Comparison of ENCODE assay signal across 18 mouse cellular contexts in the genomic region with DNA sequence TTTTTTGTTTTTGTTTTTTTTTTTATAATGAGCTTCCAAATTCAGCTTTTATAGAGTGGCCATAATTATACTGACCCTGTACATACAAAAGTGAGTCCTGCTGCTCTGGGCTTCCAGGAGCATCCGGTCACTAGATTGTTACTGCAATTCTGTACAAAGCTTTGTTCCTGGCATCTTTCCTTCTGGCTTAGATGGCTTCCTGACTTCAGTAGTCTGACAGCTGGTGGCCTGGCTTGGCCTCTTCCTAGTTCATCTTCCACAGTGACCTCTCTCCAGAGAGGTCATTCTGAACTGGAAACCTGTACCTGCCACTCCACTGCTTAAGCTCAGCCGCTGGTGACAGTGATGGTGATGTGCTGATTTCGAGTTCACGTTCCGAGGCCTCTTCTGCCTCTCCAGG. TPM values are rescaled to one million over a fixed set of nuclear protein-coding genes. Genes with fewer than 3 reads are reported as not detected.
DNase-seq lines count a peak whose midpoint lies in the region; ATAC-seq and TF ChIP-seq lines count a peak whose summit lies in the region.
"Had no signal": no experiment of that assay in that cellular context is flagged by ENCODE, and none has a peak within 500 bp of the region (broad histone marks: within the 10 kb centered on the region; RNA-seq: fewer than 3 reads in every experiment).

No protein-coding gene starts in this region.

- H3K4me1 ChIP-seq in kidney, adult 2 months (ENCODE audit: control insufficient read depth, insufficient read depth, low read length) = no peaks in the 10 kb centered on the region
- peaks cover 13% of the 10 kb centered on the region for H3K4me1 ChIP-seq in kidney, embryonic 16.5 days (ENCODE audit: insufficient read depth, low read length)
- peaks cover 3% of the 10 kb centered on the region; the same call in 1 of the 2 replicates for H3K4me1 ChIP-seq in neural tube, embryonic 11.5 days (ENCODE audit: control insufficient read depth, insufficient read depth, low read length)
- H3K4me1 ChIP-seq: megakaryocyte, embryonic 14.5 days had no signal

- intact Hi-C loops in gastrocnemius, adult 2 months (cut with DNase I) = loop anchor here (5.0 kb wide), 1 partner anchor 439 kb away; no protein-coding TSS in a partner anchor

- H3K9me3 ChIP-seq in kidney, embryonic 16.5 days (ENCODE audit: low read length) = no peaks in the 10 kb centered on the region
- no peaks in the 10 kb centered on the region for H3K9me3 ChIP-seq in neural tube, embryonic 11.5 days (ENCODE audit: control insufficient read depth, low read length)
- H3K9me3 ChIP-seq: hindbrain, embryonic 10.5 days; limb, embryonic 15.5 days had no signal

- H3K27me3 ChIP-seq in kidney, adult 2 months (replicated peaks; ENCODE audit: control insufficient read depth, insufficient read depth, low read length) = no peaks in the 10 kb centered on the region
- no peaks in the 10 kb centered on the region for H3K27me3 ChIP-seq in kidney, embryonic 16.5 days (ENCODE audit: insufficient read depth, low read length)
- H3K27me3 ChIP-seq in neural tube, embryonic 11.5 days (ENCODE audit: control insufficient read depth, insufficient read depth, low read length) = no peaks in the 10 kb centered on the region
- H3K27me3 ChIP-seq: CH12.LX; limb, embryonic 15.5 days; megakaryocyte, embryonic 14.5 days had no signal

- no peak overlapping the region for H3K4me2 ChIP-seq in kidney, embryonic 16.5 days (replicated peaks; ENCODE audit: low read depth, low read length)
- no peak overlapping the region for H3K4me2 ChIP-seq in neural tube, embryonic 11.5 days (ENCODE audit: low read depth)
- H3K4me2 ChIP-seq: limb, embryonic 15.5 days had no signal

- DNase-seq in gastrocnemius, adult 2 months = peak; percentile 31
- no peak for DNase-seq in gastrocnemius, postnatal 10 days
- peak; percentile 74 for DNase-seq in kidney, adult 2 months
- DNase-seq in neural tube, embryonic 11.5 days (ENCODE audit: low spot score) = no peak
- DNase-seq in neural tube, embryonic 10.5 days (ENCODE audit: extremely low spot score, low spot score) = no peak
- DNase-seq in thymus, postnatal 4 days = no peak
- DNase-seq: cerebellum, adult 9-10 months; layer of hippocampus, postnatal 36 days; right cerebral cortex, postnatal 25 days; thymus, postnatal 25 days had no signal

- H3K27ac ChIP-seq in gastrocnemius, adult 2 months = no peak overlapping the region
- H3K27ac ChIP-seq in kidney, adult 2 months (ENCODE audit: insufficient read depth, low read depth, low read length) = no peak overlapping the region
- H3K27ac ChIP-seq in kidney, embryonic 16.5 days (ENCODE audit: low read length) = no peak overlapping the region
- H3K27ac ChIP-seq in neural tube, embryonic 11.5 days (ENCODE audit: low read depth, low read length) = peak overlapping the region; percentile 35; the same call in 1 of the 2 replicates
- H3K27ac ChIP-seq: limb, embryonic 15.5 days; stomach, postnatal 0 days had no signal

- no peaks in the 10 kb centered on the region for H3K36me3 ChIP-seq in kidney, adult 2 months (ENCODE audit: control insufficient read depth, insufficient read depth, low read length)
- H3K36me3 ChIP-seq in kidney, embryonic 16.5 days (ENCODE audit: insufficient read depth, low read length) = no peaks in the 10 kb centered on the region
- H3K36me3 ChIP-seq in neural tube, embryonic 11.5 days (ENCODE audit: control insufficient read depth, insufficient read depth, low read length) = no peaks in the 10 kb centered on the region
- H3K36me3 ChIP-seq: hindbrain, embryonic 10.5 days; limb, embryonic 15.5 days had no signal

- TF ChIP-seq CTCF in gastrocnemius, adult 2 months (IDR thresholded peaks at IDR 0.05) = no peak
- no peak for TF ChIP-seq CTCF in kidney, adult 2 months (conservative IDR thresholded peaks at IDR 0.05; ENCODE audit: insufficient read depth, insufficient read length, low read depth, low read length)

- H3K4me3 ChIP-seq in gastrocnemius, adult 2 months = no peak overlapping the region
- no peak overlapping the region for H3K4me3 ChIP-seq in kidney, adult 2 months (ENCODE audit: insufficient read depth, low read depth, low read length)
- no peak overlapping the region for H3K4me3 ChIP-seq in kidney, embryonic 16.5 days (ENCODE audit: low read length)
- H3K4me3 ChIP-seq in neural tube, embryonic 11.5 days (ENCODE audit: low read depth, low read length) = no peak overlapping the region
- H3K4me3 ChIP-seq: hindbrain, embryonic 10.5 days; limb, embryonic 15.5 days; megakaryocyte, embryonic 14.5 days had no signal

- WGBS in kidney, adult 2 months = 63% methylated on average over 5 of the region's 5 CpGs
- WGBS in kidney, embryonic 16.5 days = 50% methylated on average over 5 of the region's 5 CpGs
- WGBS in neural tube, embryonic 11.5 days = 70% methylated on average over 5 of the region's 5 CpGs

- TF ChIP-seq POLR2A in kidney, adult 2 months (IDR thresholded peaks at IDR 0.05; ENCODE audit: low read depth, low read length) = no peak

- ATAC-seq in kidney, embryonic 16.5 days (ENCODE audit: low FRiP score, low TSS enrichment) = no peak
- ATAC-seq in neural tube, embryonic 11.5 days (ENCODE audit: insufficient read depth, low FRiP score, low TSS enrichment) = no peak
- ATAC-seq: midbrain, embryonic 16.5 days had no signal

- H3K9ac ChIP-seq in kidney, embryonic 16.5 days (replicated peaks; ENCODE audit: low read length) = no peak overlapping the region
- no peak overlapping the region for H3K9ac ChIP-seq in neural tube, embryonic 11.5 days (ENCODE audit: low read length)
- H3K9ac ChIP-seq: limb, embryonic 15.5 days had no signal

RNA-seq across cellular contexts. Expression of gene Prickle2, which starts 20.2 kb away (rescaled TPM):
- total RNA-seq in gastrocnemius, adult 2 months (2021) = 1 to 10 TPM; 1.2 to 2.3 TPM
- total RNA-seq in gastrocnemius, postnatal 10 days (2021) = 1 to 10 TPM; 7.1 to 7.4 TPM
- 2.3 and 2.5 TPM in 2 replicates for polyA plus RNA-seq in kidney, adult 2 months (2012; rRNA removed)
- 6.5 and 7.9 TPM in 2 replicates for polyA plus RNA-seq in kidney, embryonic 16.5 days (2015; fragmentation: Nextera tagmentation; extraction: Ambion mirVana)
- 6.6 and 7.0 TPM in 2 replicates for polyA plus RNA-seq in neural tube, embryonic 11.5 days (2014; fragmentation: Nextera tagmentation; extraction: Ambion mirVana)
- total RNA-seq: CH12.LX; granulocyte monocyte progenitor cell, adult 5-6 weeks had no signal

Comparison
In these comparisons a context has a peak if more than half of its experiments do, and no peak if none do; other contexts are left out.
1. DNase-seq: peak in gastrocnemius, adult 2 months (single experiment) and kidney, adult 2 months (single experiment); none in gastrocnemius, postnatal 10 days (single experiment), neural tube, embryonic 11.5 days (single experiment), neural tube, embryonic 10.5 days (single experiment) and thymus, postnatal 4 days (single experiment).